Mouse (Mus musculus): ENCODE data around the gene Gnb1l. TPM values are rescaled to one million over a fixed set of nuclear protein-coding genes. Genes with fewer than 3 reads are reported as not detected.
A peak's percentile ranks its signal among the peaks of the same experiment; 100 is the strongest.

Gnb1l gene
- polyA plus RNA-seq, 1 experiment from 2014 or later = 16.0 TPM

DNA sequence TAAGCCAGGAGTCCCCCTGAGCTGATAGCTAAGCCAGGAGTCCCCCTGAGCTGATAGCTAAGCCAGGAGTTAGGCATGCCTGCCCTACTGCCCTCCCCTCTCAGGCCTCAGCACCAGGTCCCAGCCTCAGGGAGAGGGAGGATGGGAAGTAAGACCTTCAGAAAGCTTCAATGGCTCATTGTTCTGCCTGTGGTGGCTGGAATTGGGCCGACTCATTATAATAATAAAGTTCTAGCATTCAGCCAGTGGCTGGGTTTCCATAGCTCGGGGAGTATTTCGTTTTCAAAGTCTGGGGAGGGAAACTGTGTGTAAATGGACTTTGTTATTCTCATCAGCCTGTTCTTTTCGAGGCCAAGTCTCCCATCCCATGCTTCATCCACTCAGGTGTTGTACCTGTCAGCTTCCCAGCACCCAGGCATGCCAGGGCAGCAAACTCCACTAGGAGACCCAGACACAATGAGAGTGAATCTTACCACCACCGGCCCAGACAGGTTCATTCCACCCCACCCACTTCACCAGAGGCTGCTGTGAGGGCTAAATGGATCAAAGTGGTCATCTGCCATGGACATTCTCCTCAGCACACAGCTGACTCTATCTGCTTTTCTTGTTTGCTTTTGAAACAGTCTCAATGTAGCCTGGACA, 13.6 kb upstream of the Gnb1l start:
- H3K9me3 ChIP-seq (replicated peaks) = no peaks in the 10 kb centered on the region
- H3K27ac ChIP-seq (replicated peaks) = peak overlapping the region; percentile 75
- H3K4me3 ChIP-seq = no peak overlapping the region; the same call in 1 of the 2 replicates
- peaks cover 25% of the 10 kb centered on the region for H3K4me1 ChIP-seq
- H3K27me3 ChIP-seq (ENCODE audit: low read depth, poor library complexity, severe bottlenecking) = peaks cover 42% of the 10 kb centered on the region
- no peaks in the 10 kb centered on the region for H3K36me3 ChIP-seq
- no peak for DNase-seq (ENCODE audit: low spot score)
- 27% methylated on average over 5 of the region's 5 CpGs for WGBS

DNA sequence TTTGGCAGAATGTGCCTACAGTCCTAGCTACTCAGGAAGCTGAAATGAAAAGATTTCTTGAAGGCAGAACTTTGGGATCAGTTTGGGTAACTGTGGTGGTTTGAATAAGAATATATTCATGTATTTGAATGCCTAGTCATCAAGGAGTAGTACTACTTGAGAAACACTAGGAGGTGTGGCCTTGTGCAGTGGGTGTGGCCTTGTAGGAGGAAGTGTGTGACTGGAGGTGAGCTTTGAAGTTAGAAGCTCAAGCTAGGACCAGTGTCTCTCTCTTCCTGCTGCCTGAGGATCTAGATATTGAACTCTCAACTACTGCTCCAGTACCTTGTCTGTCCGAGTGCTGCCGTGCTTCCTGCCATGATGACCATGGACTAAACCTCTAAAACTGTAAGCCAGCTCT, 12.4 kb upstream of the Gnb1l start:
- Histone ChIP-seq H3K27ac (replicated peaks) (no peak overlapping the region), H3K36me3 (no peaks in the 10 kb centered on the region), H3K4me1 (peaks cover 19% of the 10 kb centered on the region), H3K9me3 (replicated peaks) (no peaks in the 10 kb centered on the region), H3K4me3 (no peak overlapping the region), H3K27me3 (ENCODE audit: low read depth, poor library complexity, severe bottlenecking) (peaks cover 30% of the 10 kb centered on the region)
- 98% methylated on average over 2 of the region's 2 CpGs for WGBS
- DNase-seq (ENCODE audit: low spot score) = no peak

DNA sequence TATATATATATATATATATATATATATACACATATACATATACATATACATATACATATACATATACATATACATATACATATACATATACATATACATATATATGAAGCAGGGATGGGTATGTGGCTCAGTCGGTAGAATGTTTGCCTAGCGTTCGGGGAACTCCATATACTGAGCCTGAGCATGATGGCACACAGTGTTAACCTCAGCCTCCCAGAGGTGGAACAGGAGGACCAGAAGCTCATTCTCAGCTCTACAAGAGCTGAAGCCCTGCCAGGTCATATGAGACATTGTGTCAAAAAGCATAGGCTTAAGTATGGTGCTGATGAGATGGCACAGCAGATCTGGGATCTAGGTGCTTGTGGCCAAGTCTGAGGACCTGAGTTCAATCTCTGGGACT, 8.2 kb upstream of the Gnb1l start:
- DNase-seq (ENCODE audit: low spot score) = no peak
- H3K27me3 ChIP-seq (ENCODE audit: low read depth, poor library complexity, severe bottlenecking) = peaks cover 9% of the 10 kb centered on the region; the same call in 1 of the 2 replicates
- H3K27ac ChIP-seq (replicated peaks) = no peak overlapping the region
- H3K9me3 ChIP-seq (replicated peaks) = no peaks in the 10 kb centered on the region; the same call in 1 of the 2 replicates
- H3K36me3 ChIP-seq = no peaks in the 10 kb centered on the region
- 96% methylated on average over 3 of the region's 3 CpGs for WGBS
- H3K4me1 ChIP-seq = peaks cover under 1% of the 10 kb centered on the region
- no peak overlapping the region for H3K4me3 ChIP-seq

DNA sequence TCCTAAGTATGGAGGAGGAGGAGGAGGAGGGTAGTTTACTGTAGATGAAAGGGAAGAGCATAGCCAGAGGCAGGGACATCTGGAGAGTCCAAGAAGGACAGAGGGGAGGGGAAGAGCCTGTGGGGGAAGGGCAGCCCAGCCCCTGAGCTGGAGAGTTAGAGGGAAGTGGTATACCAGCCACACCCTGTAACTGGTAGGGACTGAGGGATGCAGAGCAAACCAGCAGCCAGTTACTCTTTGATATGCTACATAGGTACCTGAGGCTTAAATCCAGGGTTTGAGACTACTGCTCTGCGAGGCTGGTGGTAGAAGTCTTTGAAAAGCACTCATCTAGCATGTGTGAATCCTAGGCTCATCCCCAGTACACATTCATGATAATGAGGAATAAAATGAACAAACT, 7.6 kb upstream of the Gnb1l start:
- H3K9me3 ChIP-seq (replicated peaks) = no peaks in the 10 kb centered on the region; the same call in 1 of the 2 replicates
- 70% methylated on average over 1 of the region's 1 CpGs for WGBS
- no peaks in the 10 kb centered on the region for H3K4me1 ChIP-seq
- H3K36me3 ChIP-seq = no peaks in the 10 kb centered on the region
- H3K4me3 ChIP-seq = no peak overlapping the region
- H3K27ac ChIP-seq (replicated peaks) = no peak overlapping the region
- no peak for DNase-seq (ENCODE audit: low spot score)
- H3K27me3 ChIP-seq (ENCODE audit: low read depth, poor library complexity, severe bottlenecking) = peaks cover 6% of the 10 kb centered on the region; the same call in 1 of the 2 replicates

DNA sequence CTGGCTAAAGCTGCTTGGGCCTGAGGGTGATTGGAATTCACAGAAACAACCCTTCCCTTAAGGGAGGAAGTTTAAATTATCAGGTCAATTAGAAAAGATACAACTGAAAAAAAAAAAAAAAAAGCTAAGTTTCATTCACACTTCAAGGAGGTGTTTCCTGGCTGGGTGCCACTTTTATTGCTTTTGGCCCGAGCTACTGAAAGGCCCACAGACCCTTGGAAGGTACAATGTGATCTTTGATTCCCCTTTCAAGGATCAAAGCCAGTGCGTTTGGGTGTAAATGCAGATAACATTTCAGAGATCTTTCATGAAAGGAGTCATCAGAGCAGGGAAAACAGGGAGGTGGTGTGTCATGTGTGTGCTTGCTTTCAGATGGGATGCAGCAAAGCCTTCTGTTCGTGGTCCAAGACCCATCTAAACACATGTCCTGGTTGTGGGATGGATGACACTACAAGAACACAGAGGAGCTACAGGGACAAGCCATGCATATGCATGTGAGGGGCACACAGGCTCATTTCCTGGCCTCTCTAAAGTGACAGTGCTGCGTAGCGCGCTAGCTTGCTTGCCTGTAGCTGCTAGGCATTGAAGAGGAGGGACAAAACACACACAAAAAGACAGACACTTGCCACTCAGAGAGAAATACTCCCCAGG, 523 bp upstream of the Gnb1l start:
- DNase-seq (ENCODE audit: low spot score) = no peak
- 14% methylated on average over 6 of the region's 6 CpGs for WGBS
- Histone ChIP-seq H3K9me3 (replicated peaks) (no peaks in the 10 kb centered on the region; the same call in 1 of the 2 replicates), H3K27ac (replicated peaks) (peak overlapping the region; percentile 93), H3K27me3 (ENCODE audit: low read depth, poor library complexity, severe bottlenecking) (no peaks in the 10 kb centered on the region), H3K36me3 (peaks cover 23% of the 10 kb centered on the region), H3K4me1 (peaks cover 24% of the 10 kb centered on the region), H3K4me3 (peak overlapping the region; percentile 84)

DNA sequence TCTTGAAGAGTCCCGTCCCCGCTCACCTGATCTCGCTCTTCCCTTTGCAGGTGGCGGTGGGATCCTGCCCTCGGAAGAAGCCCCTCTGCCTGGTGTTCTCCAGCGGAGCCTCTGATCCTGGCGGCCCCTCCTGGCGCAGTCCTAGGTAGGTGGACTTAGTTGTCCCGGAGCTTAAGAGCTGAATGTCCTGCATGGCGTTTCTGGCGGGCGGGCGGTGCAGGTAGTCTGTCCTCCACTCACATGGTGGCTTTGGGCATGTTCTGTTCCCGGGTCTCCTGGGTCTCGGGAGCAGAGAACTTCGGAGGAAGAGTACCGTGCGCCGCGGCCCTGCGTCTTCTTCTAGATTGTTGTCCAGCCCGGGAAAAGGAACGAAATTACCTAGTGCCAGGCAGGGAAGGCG, 483 bp downstream of the Gnb1l start:
- DNase-seq (ENCODE audit: low spot score) = no peak
- peak overlapping the region; percentile 84 for H3K4me3 ChIP-seq
- WGBS = under 1% methylated on average over 24 of the region's 24 CpGs
- H3K27me3 ChIP-seq (ENCODE audit: low read depth, poor library complexity, severe bottlenecking) = no peaks in the 10 kb centered on the region
- H3K4me1 ChIP-seq = peaks cover 24% of the 10 kb centered on the region
- peaks cover 31% of the 10 kb centered on the region for H3K36me3 ChIP-seq
- peak overlapping the region; percentile 93 for H3K27ac ChIP-seq (replicated peaks)
- no peaks in the 10 kb centered on the region; the same call in 1 of the 2 replicates for H3K9me3 ChIP-seq (replicated peaks)

DNA sequence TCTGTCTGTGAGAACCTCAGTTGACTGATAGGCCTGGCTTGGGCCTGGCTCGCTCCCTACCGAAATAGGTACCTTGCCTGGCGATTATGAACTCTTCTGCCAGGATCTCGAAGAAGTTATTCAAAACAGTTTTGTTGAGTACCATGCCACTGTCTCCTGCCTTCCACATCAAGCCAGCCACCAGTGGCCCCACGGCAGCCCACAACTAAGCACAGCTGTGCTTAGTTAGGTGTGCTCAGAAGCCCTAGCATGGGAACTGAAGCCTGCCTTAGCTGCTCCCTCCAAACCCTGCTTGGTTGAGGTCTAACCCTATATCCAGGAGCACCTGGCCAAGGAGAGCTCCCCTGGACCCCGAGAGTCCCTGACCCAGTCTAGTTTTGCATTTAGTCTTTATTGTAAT, 3.0 kb downstream of the Gnb1l start:
- Histone ChIP-seq H3K27ac (replicated peaks) (no peak overlapping the region), H3K36me3 (peaks cover 33% of the 10 kb centered on the region), H3K4me1 (peaks cover 24% of the 10 kb centered on the region), H3K9me3 (replicated peaks) (no peaks in the 10 kb centered on the region), H3K27me3 (ENCODE audit: low read depth, poor library complexity, severe bottlenecking) (no peaks in the 10 kb centered on the region), H3K4me3 (no peak overlapping the region)
- 96% methylated on average over 6 of the region's 6 CpGs for WGBS
- no peak for DNase-seq (ENCODE audit: low spot score)

DNA sequence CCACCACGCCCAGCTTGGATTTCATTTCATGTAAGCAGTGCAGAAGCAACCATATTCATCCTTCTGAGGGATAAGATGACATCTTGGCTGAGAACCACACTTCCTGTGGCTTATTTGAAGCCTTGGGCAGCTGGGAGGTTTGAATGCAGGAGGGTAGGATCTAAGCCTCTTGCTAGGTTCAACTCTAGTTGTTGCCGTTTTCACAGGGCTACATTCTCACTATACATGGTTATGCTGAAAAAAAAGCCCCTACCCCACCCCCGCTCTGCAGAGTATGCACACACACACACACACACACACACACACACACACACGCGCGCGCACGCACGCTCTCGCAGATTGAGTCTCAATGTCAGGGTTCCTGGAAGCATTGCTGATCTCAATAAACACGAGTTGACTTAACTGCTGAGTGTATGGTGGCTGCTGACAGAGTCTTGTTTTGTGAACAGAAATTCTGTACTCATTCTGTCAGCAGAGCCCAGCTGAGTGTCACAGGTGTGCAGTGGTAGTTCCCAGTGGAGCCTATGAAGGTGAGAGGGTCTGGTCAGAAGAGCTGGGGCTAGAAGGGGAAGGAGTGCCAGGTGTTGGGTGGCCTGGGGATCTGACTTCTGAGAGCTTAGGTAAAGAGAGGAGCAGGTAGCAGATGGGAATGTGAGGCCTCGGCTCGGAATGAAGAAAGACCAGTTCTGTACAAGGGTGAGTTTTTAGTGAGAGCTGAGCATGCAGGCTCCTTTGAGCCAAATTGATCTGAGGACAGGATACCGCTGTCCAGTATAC, 5.2 kb downstream of the Gnb1l start:
- no peak for DNase-seq (ENCODE audit: low spot score)
- Histone ChIP-seq H3K9me3 (replicated peaks) (no peaks in the 10 kb centered on the region), H3K4me1 (peaks cover 14% of the 10 kb centered on the region), H3K36me3 (peaks cover 33% of the 10 kb centered on the region), H3K4me3 (no peak overlapping the region), H3K27me3 (ENCODE audit: low read depth, poor library complexity, severe bottlenecking) (no peaks in the 10 kb centered on the region), H3K27ac (replicated peaks) (no peak overlapping the region)
- 93% methylated on average over 14 of the region's 14 CpGs for WGBS

DNA sequence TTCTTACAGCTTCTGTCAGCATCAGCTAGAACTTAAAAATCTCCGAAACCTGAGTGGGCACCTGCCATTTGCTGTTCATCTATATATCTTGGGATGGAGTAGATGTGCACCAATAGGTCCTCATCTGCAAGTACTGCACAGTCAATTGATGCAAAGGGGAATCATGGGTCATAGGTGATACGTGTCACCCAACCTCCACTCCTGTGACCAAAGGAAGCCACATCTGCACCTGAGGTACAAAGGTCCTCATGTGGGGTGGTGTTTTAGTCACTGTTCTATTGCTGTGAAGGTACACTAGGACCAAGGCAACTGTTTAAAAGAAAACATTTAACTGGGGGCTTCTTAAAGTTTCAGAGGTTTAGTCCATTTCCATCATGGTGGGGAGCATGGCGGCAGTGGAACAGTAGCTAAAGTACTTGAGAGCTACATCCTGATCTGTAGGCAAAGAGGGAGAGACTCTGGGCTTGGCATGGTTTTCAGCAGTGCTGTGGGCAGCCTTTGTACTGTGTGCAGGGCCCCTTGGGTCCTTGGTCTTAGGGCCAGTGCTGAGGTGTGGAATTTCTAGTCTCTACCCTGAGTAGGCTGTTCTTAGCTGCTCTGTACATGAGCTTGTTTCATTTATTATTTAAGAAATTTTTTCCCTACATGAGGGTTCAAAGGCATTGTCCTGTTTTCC, 8.1 kb downstream of the Gnb1l start:
- H3K27ac ChIP-seq (replicated peaks) = no peak overlapping the region
- H3K27me3 ChIP-seq (ENCODE audit: low read depth, poor library complexity, severe bottlenecking) = no peaks in the 10 kb centered on the region
- no peaks in the 10 kb centered on the region for H3K4me1 ChIP-seq
- H3K4me3 ChIP-seq = no peak overlapping the region
- 92% methylated on average over 3 of the region's 3 CpGs for WGBS
- no peak for DNase-seq (ENCODE audit: low spot score)
- peaks cover 20% of the 10 kb centered on the region for H3K36me3 ChIP-seq
- H3K9me3 ChIP-seq (replicated peaks) = no peaks in the 10 kb centered on the region

DNA sequence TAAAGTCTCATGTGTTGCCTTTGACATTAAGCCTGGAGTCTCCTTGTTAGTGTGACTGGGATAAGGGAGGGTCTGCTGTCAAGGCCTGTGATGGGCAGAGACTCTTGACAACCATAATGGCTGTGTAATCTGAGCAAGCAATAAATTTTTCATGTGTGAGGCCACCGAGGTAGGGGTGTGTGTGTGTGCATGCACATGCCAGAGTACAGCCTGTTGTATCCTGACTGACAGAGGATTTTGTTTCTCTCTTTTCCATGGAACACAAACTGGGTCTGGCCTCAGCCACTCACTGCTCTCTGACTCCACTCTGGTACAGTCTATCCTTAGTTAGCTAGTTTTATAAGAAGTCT, 8.7 kb downstream of the Gnb1l start:
- Histone ChIP-seq H3K27ac (replicated peaks) (no peak overlapping the region), H3K27me3 (ENCODE audit: low read depth, poor library complexity, severe bottlenecking) (no peaks in the 10 kb centered on the region), H3K4me1 (no peaks in the 10 kb centered on the region), H3K36me3 (peaks cover 15% of the 10 kb centered on the region), H3K9me3 (replicated peaks) (no peaks in the 10 kb centered on the region), H3K4me3 (no peak overlapping the region)
- WGBS = 80% methylated on average over 1 of the region's 1 CpGs
- no peak for DNase-seq (ENCODE audit: low spot score)

DNA sequence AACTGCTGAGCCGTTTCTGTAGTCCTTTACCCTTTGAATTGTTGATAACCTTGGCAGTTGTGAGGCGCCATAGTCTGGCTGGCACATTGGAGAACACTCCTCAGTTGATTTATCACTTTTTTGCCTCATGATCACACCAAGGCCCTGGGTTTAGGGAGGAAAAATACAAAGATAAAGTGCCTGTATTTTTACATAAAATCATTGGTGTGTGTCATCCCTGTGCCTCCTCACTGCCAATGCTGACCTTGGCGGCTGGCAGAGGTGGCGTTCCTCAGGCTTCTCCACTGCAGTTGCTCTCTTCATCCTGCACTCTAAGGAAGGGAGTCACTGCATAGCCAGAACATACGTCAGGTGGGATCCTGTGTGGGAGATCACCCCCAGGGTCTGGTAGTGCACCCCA, 13.2 kb downstream of the Gnb1l start:
- H3K4me1 ChIP-seq = 0 out of 2 replicates have a peak, but pooled peaks cover 2% of the 10 kb centered on the region
- 91% methylated on average over 5 of the region's 5 CpGs for WGBS
- H3K27ac ChIP-seq (replicated peaks) = no peak overlapping the region
- no peak overlapping the region for H3K4me3 ChIP-seq
- no peak for DNase-seq (ENCODE audit: low spot score)
- H3K36me3 ChIP-seq = no peaks in the 10 kb centered on the region; the same call in 1 of the 2 replicates
- H3K9me3 ChIP-seq (replicated peaks) = no peaks in the 10 kb centered on the region
- no peaks in the 10 kb centered on the region for H3K27me3 ChIP-seq (ENCODE audit: low read depth, poor library complexity, severe bottlenecking)

DNA sequence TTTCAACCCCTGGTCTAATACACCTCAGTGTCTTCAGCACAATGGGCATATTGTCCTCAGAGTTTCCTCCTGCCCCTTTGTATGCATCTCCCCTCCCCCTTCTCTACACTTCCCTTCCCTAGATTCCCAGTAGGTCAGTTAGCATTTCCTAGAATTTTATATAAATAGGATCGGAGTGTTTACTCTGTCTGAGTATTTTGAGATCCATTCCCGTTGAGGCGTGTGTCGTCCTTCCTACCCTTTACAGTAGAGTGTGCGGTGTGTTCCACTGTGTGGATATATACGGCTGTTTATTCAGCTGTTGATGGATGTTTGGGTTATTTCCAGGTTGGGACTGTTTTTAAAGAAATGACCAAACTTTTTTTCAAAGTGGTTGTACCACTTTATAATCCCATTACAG, 15.0 kb downstream of the Gnb1l start:
- no peak for DNase-seq (ENCODE audit: low spot score)
- H3K9me3 ChIP-seq (replicated peaks) = no peaks in the 10 kb centered on the region
- 0 out of 2 replicates have a peak, but pooled peaks cover 2% of the 10 kb centered on the region for H3K4me1 ChIP-seq
- H3K4me3 ChIP-seq = no peak overlapping the region
- 82% methylated on average over 6 of the region's 6 CpGs for WGBS
- no peaks in the 10 kb centered on the region for H3K36me3 ChIP-seq
- no peaks in the 10 kb centered on the region for H3K27me3 ChIP-seq (ENCODE audit: low read depth, poor library complexity, severe bottlenecking)
- no peak overlapping the region for H3K27ac ChIP-seq (replicated peaks)

All from midbrain, embryonic 10.5 days (tissue).